Mouse (Mus musculus): Measurements from ENCODE around the gene Klf1.
A peak's percentile ranks its signal among the peaks of the same experiment; 100 is the strongest.

Gene Klf1

GRCm38 (mm10) chr8:84901752-84902151 is at the start of gene Klf1:
Gene Klf1 (plus strand): TSS chr8:84901928.
- no peak for DNase-seq

- no peak for DNase-seq
These were observed 45.3 kb upstream of the Klf1 start for GRCm38 (mm10) chr8:84856434-84856833.

DNA sequence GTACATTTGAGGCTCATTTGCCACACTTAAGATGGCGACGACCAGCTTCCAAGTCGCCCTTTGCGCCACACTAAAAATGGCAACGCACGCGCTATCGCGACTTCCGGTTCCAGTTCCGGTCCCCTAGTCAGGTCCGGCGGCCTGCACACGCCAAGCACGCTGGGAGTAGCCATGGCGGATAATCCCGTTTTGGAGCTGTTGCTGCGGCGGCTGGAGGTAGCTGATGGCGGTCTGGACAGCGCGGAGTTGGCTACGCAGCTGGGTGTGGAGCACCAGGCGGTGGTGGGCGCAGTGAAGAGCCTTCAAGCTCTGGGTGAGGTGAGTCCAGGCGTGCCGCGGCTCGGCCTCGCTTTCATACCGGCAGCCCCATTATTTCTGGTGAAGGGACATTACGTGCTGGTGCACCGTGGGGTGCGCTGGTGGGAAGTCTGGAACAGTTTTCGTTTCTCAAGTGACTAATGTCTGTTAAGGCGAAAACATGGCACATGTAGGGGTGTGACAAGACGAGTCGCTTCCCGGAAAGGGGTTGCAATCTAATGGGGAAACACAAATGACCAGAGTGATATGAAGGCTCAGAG is 44.8 kb upstream of the Klf1 start, which contains the start of gene Farsa:
Gene Farsa (plus strand): TSS at position 126 of the 578 bp plus-strand sequence.
- DNase-seq: peak; percentile 93

DNA sequence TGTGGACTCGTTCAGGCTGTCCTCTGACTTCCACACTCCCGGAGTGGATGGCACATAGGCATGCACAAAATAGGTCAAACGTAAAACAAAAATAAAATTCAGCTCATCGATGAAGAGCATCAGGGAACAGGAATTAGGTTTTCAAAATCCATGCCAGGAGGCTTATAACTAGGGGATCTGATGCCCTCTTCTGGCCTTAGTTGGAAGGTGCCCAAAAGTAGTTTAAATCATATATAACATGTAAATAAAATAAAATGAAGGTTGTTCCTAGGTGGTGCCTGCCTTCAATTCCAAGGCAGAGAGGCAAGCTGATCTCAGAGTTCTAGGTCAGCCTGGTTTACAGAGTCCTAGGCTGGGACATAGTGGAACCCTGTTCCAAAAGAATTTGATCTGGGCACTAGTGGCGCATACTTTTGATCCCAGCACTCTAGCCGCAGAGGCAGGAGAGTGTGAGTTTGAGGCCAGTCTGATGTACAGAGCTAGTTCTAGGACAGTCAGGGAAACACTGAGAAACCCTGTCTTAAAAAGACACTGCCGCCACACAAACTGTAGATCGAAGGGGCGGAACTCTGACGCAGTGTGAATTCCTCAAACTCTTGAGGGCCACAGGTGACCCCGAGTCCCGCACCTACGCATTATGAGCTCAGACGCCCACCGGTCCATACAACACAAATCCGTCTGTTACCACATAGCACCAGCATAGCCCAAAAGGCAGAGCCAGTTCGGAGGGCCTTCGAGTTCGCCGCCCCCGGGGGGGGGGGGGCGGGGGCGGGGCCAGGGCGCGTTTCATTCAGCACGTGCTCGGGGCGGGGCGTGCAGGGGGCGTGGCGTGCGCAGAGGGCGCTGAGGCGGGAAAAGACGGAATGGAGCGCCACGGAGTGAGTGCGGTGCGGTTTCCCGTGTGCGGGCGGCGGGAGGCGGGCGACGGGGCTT is 30.1 kb upstream of the Klf1 start, which contains the start of gene Syce2:
Gene Syce2 (plus strand): TSS at position 736 of the 933 bp plus-strand sequence.
- DNase-seq: peak; percentile 71

GRCm38 (mm10) chr8:84872309-84872965 is 29.3 kb upstream of the Klf1 start:
- no peak for DNase-seq

- DNase-seq: no peak
These were observed 28.7 kb upstream of the Klf1 start for GRCm38 (mm10) chr8:84873016-84873415.

GRCm38 (mm10) chr8:84874339-84874738 is 27.4 kb upstream of the Klf1 start:
- DNase-seq: no peak

DNA sequence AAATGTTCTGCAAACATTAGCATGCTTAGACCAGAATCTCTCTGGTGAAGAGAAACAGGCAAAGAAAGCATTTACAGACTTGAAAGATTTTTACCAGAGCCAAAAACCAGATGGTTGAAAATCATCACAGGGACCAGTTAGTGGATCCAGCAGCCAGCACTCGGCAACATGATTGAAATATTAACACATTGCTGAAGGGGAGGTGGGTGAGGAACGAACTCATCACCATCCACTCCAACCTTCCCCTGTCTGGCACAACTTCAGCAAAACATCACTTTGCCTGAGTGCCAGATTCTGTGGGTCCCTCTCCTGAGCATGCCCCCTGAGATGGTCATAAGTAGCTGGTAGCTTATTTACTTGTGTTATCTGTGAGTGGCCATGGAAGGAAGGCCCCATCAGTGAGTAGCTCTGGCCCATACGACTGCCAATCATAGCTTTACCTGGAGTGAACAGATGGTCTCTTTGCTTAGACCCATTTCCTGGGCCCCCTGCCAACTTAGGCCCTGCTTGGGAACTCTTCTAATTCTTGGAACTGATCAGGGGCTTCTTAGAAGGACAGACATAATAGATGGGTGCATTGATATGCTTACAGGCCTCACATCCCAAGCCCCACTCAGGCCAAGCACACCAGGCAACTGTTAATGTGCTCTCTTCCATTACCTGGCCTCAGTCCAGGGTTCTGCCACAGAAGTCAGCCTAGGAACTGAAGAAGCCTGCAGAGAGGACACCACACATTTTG is 24.3 kb upstream of the Klf1 start:
- DNase-seq: peak; percentile 86

GRCm38 (mm10) chr8:84878915-84879314 is 22.8 kb upstream of the Klf1 start:
- DNase-seq: no peak

- no peak for DNase-seq
These were observed 17.0 kb upstream of the Klf1 start for GRCm38 (mm10) chr8:84884728-84885127.

GRCm38 (mm10) chr8:84888280-84888679 is 13.4 kb upstream of the Klf1 start:
- no peak for DNase-seq

GRCm38 (mm10) chr8:84889141-84889540 is 12.6 kb upstream of the Klf1 start:
- DNase-seq: no peak

DNA sequence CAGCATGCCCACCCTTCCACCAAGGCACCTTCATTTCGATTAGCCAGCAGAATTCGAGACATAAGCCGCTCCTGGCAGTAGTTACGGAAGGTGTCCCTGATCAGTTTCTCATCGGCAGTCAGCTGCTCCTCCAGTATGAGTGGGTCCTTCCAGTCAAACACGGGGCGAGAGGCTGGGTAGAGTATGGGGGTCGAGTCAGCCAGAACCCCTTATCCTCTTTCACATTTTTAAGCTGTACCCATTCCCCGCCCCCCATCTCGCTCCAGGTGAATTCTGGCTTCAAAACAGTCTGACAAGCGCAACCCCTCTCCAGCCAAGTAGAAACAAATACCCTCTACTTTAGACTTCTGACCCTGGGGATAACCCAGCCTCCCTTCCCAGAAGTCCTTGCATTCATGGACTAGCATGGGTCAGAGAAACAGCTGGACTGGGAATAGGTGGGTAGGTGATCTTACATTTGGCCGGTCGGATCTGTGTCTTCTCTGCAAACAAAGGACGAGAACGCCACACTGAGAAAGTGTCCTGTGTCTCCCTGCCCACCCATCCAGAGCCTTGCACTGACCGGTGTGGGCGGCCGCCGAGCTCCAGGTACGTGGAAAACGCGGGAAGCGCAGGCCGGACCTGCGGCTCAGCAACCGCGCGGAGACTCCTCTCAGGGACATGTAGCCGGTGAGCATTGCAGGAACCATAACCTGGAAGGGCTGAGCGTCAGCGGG is 8.6 kb upstream of the Klf1 start:
- DNase-seq: no peak

GRCm38 (mm10) chr8:84893709-84894134 is 8.0 kb upstream of the Klf1 start, which contains the start of gene Gcdh:
Gene Gcdh (minus strand): TSS chr8:84893921.
- DNase-seq: peak; percentile 95

DNA sequence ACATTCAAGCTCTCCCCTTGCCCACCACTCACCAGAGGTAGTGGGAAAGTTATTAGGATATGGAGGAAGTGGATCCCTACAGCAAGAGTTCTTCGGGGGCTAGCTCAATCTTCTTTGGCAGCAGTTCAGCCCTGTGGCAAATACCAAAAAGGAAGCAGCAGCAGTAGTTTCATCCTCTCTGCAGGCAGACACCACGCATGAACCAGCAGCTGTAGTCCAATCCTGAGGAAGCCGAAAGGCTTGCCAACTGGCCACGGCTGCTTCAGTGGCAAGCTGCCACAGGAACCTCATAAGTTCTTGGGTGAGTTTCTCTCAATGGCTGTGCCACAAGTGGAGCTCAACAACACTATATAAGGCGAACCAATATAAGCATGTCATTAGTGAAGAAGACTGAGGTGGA is 5.8 kb upstream of the Klf1 start:
- no peak for DNase-seq

DNA sequence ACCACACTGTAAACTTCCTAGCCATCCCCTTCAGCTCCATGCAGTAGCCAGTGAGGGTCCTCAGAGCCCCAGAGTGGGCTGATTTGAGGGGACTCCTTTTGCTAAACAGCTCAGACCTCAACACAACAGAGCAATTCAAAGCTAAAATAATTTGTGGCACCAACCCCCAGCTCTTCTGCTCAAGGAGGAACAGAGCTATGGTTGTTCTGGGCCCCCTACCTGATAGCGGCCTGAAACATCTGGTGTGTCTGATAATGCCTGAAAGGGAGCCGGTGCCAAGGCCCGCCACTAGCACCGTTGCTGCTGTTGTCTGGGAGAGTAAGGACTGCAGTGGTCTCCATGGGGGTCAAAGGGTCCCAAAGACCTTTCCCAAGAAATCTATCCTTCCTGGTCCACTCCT is 657 bp upstream of the Klf1 start:
- DNase-seq: no peak

- DNase-seq: no peak
These were observed 715 bp downstream of the Klf1 start for GRCm38 (mm10) chr8:84902367-84902919.

DNA sequence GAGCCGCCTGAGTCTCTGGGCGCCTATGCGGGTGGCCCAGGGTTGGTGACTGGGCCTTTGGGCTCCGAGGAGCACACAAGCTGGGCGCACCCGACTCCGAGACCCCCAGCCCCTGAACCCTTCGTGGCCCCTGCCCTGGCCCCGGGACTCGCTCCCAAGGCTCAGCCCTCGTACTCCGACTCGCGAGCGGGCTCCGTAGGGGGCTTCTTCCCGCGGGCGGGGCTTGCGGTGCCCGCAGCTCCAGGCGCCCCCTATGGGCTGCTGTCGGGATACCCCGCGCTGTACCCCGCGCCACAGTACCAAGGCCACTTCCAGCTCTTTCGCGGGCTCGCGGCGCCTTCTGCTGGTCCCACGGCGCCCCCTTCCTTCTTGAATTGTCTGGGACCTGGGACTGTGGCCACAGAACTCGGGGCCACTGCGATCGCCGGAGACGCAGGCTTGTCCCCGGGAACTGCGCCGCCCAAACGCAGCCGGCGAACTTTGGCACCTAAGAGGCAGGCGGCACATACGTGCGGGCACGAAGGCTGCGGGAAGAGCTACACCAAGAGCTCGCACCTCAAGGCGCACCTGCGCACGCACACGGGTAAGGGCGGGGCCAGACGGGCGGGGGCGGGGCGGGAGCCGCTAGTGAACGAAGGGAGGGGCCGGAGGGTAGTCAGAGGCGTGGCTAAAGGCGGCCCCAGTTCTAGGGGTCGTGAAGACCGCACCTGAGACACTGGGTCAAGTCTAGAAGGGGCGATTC is 1.4 kb downstream of the Klf1 start:
- peak; percentile 97 for DNase-seq

GRCm38 (mm10) chr8:84904351-84904750 is 2.6 kb downstream of the Klf1 start:
- DNase-seq: no peak

DNA sequence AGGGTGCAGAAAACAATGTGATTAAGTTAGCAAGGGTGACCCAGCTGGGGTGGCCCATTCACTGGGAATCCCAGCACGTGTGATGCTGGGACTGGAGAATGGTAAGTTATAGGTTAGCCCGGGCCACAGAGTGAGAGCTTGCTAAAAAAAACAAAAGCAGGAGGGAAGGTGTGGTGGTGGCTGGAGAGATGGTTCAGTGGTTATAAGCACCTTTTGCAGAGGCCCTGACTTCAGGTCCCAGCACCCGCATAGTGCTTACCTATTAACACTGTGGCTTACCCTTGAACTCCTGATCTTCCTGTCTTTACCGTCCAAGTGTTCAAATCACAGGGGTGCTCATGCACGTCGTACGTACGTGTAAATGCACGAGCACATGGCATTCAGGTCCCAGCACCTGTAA is 5.3 kb downstream of the Klf1 start:
- no peak for DNase-seq

DNA sequence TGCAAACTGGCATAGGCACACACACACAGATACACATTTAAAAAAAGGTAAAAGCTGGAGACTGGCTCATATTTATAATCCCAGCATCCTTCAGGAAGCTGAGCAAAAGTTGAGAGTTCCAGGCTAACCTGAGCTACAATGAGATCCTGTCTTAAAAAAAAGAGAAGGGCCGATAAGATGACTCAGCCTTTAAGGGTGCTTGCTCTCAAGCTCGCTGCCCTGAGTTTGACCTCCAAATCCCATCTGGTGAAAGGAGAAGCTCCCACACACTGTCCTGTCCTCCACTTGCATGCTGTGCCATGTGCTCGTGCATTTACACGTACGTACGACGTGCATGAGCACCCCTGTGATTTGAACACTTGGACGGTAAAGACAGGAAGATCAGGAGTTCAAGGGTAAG is 5.8 kb downstream of the Klf1 start:
- DNase-seq: no peak

Data from cerebellum, adult 9-10 months (tissue).